Mouse (Mus musculus): ENCODE results near the gene Nfkbia. TPM values are rescaled to one million over a fixed set of nuclear protein-coding genes. Genes with fewer than 3 reads are reported as not detected.
A peak's percentile ranks its signal among the peaks of the same experiment; 100 is the strongest.

The Nfkbia gene
- polyA plus RNA-seq, 1 experiment from 2014 or later: 38.5 TPM

DNA sequence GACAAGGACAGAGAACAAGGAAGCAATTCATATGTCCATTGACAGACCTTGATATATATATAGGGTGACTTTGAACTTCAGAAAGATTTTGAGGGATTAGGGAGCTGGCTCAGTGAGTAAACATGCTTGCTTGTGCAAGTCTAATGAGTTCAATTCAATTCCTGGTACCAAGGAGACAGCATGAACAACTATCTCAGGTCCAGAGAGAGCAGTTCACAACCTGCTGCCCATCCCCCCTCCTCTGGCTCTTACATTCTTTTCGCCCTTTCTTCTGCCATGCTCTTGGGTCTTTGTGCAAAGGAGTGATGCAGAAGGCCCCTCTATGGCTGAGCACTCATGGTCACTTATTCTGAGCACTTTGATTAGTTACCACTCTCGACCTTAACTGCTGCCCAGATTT, 44.0 kb downstream of the Nfkbia start:
- H3K4me1 ChIP-seq (ENCODE audit: insufficient read depth): peaks cover 24% of the 10 kb centered on the region
- no peak overlapping the region for H3K27ac ChIP-seq (ENCODE audit: low read depth)
- WGBS (ENCODE audit: insufficient replicate concordance): 80% methylated on average over 2 of the region's 2 CpGs
- no peaks in the 10 kb centered on the region for H3K27me3 ChIP-seq (ENCODE audit: insufficient read depth, low read length)
- H3K36me3 ChIP-seq (replicated peaks; ENCODE audit: insufficient read depth, low read length): no peaks in the 10 kb centered on the region
- H3K4me3 ChIP-seq (ENCODE audit: low read depth, low read length): no peak overlapping the region
- no peak overlapping the region for H3K9ac ChIP-seq (replicated peaks)
- no peaks in the 10 kb centered on the region for H3K9me3 ChIP-seq (ENCODE audit: low read length)
- TF ChIP-seq CTCF (IDR thresholded peaks at IDR 0.05; ENCODE audit: low read depth) (no peak), EP300 (IDR thresholded peaks at IDR 0.05; ENCODE audit: low read depth) (no peak)
- ATAC-seq (no peak), DNase-seq (no peak)
- no peak overlapping the region for H3K4me2 ChIP-seq (ENCODE audit: low read depth, low read length)

DNA sequence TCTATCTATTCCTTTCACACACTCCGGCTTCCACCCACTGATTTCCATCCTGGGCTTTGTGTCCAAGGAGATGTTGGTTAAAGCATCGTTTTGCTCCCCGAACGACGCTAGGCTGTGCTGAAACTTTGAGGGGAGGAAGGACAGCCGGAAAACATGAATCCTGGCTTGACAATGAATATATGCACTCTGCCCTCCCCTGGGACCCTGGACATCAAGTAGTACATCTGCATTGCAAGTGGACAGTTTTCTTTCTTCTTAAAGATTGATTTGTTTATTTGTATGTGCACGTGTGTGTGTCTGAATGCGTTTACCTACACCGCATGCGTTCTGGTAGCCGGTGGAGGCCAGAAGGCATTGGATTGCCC, 45.1 kb downstream of the Nfkbia start:
- Histone ChIP-seq H3K27me3 (ENCODE audit: insufficient read depth, low read length) (no peaks in the 10 kb centered on the region), H3K9me3 (ENCODE audit: low read length) (no peaks in the 10 kb centered on the region), H3K4me3 (ENCODE audit: low read depth, low read length) (no peak overlapping the region), H3K4me1 (ENCODE audit: insufficient read depth) (peaks cover 31% of the 10 kb centered on the region), H3K36me3 (replicated peaks; ENCODE audit: insufficient read depth, low read length) (no peaks in the 10 kb centered on the region), H3K27ac (ENCODE audit: low read depth) (peak overlapping the region; percentile 82), H3K9ac (replicated peaks) (no peak overlapping the region), H3K4me2 (ENCODE audit: low read depth, low read length) (no peak overlapping the region)
- no peak for DNase-seq
- WGBS (ENCODE audit: insufficient replicate concordance): 56% methylated on average over 11 of the region's 11 CpGs
- no peak for ATAC-seq
- TF ChIP-seq EP300 (IDR thresholded peaks at IDR 0.05; ENCODE audit: low read depth) (no peak), CTCF (IDR thresholded peaks at IDR 0.05; ENCODE audit: low read depth) (no peak)

DNA sequence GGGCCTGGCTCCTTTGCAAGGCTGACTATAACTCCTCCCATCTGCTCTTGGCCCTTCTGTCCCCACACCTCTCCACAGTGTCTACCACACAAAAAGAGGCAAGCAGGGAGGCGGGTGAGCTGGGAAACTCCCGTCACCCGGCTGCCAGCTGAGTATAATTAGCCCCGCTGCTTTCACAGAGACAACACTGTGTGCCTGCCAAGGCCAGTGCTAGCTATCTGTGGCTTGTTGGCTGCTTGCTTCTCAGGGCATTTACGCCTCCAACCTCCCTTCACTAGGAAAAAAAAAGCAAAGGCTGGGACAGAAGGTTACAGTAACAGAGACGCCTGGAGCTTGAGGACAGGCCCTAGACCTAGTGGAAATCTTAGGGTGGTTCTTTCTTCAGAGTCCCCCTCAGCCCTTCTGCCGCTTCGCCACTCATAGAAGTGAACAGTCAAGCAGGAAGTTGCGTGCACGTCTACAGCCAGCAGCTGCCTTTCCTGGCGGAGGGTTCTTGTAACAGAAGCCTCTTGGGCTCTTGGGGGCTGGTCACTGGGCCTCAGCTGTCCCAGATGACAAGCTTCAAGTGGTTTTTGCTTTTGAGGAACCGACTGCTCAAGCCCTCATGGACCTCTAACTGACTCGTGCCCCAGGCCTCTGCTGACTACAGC, 45.6 kb downstream of the Nfkbia start:
- DNase-seq (peak; percentile 58), ATAC-seq (peak; percentile 74)
- no peak overlapping the region for H3K4me3 ChIP-seq (ENCODE audit: low read depth, low read length)
- no peaks in the 10 kb centered on the region for H3K9me3 ChIP-seq (ENCODE audit: low read length)
- peak; percentile 13; the same call in 1 of the 2 replicates for TF ChIP-seq EP300 (IDR thresholded peaks at IDR 0.05; ENCODE audit: low read depth)
- TF ChIP-seq CTCF (IDR thresholded peaks at IDR 0.05; ENCODE audit: low read depth): 0 out of 2 replicates have a peak, but pooled peaks have one; percentile 8
- no peaks in the 10 kb centered on the region for H3K27me3 ChIP-seq (ENCODE audit: insufficient read depth, low read length)
- WGBS (ENCODE audit: insufficient replicate concordance): 25% methylated on average over 13 of the region's 13 CpGs
- no peaks in the 10 kb centered on the region for H3K36me3 ChIP-seq (replicated peaks; ENCODE audit: insufficient read depth, low read length)
- peaks cover 31% of the 10 kb centered on the region for H3K4me1 ChIP-seq (ENCODE audit: insufficient read depth)
- no peak overlapping the region for H3K4me2 ChIP-seq (ENCODE audit: low read depth, low read length)
- H3K27ac ChIP-seq (ENCODE audit: low read depth): peak overlapping the region; percentile 82
- no peak overlapping the region; the same call in 1 of the 2 replicates for H3K9ac ChIP-seq (replicated peaks)

DNA sequence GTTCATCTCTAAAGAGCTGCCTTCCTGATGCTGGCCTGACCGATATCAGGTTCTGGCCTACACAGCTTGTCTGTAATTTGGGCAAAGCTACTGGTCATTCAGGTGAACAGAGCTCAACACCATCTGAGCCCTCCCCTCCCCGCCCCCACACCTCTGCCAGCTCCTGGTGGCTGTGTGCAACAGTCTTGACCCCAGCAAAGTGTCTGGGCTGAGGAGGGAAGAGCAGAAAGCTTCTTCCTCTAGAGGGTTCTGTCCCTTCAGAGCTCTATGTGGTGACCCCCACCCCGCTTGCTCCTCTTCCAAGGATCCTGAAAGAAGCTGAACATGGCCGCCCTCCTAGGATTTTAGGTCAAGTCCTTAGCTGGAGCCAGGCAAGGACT, 46.1 kb downstream of the Nfkbia start:
- Histone ChIP-seq H3K4me3 (ENCODE audit: low read depth, low read length) (no peak overlapping the region), H3K36me3 (replicated peaks; ENCODE audit: insufficient read depth, low read length) (no peaks in the 10 kb centered on the region), H3K9me3 (ENCODE audit: low read length) (no peaks in the 10 kb centered on the region), H3K4me2 (ENCODE audit: low read depth, low read length) (no peak overlapping the region), H3K27ac (ENCODE audit: low read depth) (peak overlapping the region; percentile 82), H3K4me1 (ENCODE audit: insufficient read depth) (peaks cover 31% of the 10 kb centered on the region), H3K9ac (replicated peaks) (no peak overlapping the region), H3K27me3 (ENCODE audit: insufficient read depth, low read length) (no peaks in the 10 kb centered on the region)
- ATAC-seq (no peak), DNase-seq (no peak)
- TF ChIP-seq EP300 (IDR thresholded peaks at IDR 0.05; ENCODE audit: low read depth) (no peak), CTCF (IDR thresholded peaks at IDR 0.05; ENCODE audit: low read depth) (no peak)
- WGBS (ENCODE audit: insufficient replicate concordance): 68% methylated on average over 4 of the region's 4 CpGs

DNA sequence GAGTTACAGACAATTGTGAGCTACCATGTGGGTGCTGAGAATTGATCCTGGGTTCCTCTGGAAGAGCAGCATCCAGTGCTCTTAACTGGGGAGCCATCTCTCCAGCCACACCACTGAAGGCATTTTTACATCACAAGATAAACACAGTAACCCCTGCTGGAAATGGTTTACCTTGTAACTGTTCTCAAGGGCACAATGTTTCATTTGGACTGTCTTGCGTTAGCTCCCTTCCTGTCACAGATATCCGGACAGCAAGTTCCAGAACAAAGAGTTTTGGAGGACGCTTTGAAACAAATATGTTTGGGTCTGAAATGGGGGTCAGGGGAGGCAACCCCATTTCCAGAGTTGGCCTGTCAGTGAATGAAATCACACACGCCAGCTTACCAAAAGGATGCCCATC, 46.9 kb downstream of the Nfkbia start:
- no peak; the same call in 1 of the 2 replicates for TF ChIP-seq EP300 (IDR thresholded peaks at IDR 0.05; ENCODE audit: low read depth)
- no peak for TF ChIP-seq CTCF (IDR thresholded peaks at IDR 0.05; ENCODE audit: low read depth)
- H3K9me3 ChIP-seq (ENCODE audit: low read length): no peaks in the 10 kb centered on the region
- no peaks in the 10 kb centered on the region for H3K36me3 ChIP-seq (replicated peaks; ENCODE audit: insufficient read depth, low read length)
- no peak overlapping the region for H3K27ac ChIP-seq (ENCODE audit: low read depth)
- no peaks in the 10 kb centered on the region for H3K27me3 ChIP-seq (ENCODE audit: insufficient read depth, low read length)
- DNase-seq: no peak
- no peak overlapping the region for H3K4me2 ChIP-seq (ENCODE audit: low read depth, low read length)
- H3K9ac ChIP-seq (replicated peaks): no peak overlapping the region
- H3K4me3 ChIP-seq (ENCODE audit: low read depth, low read length): no peak overlapping the region
- H3K4me1 ChIP-seq (ENCODE audit: insufficient read depth): peaks cover 35% of the 10 kb centered on the region
- WGBS (ENCODE audit: insufficient replicate concordance): 64% methylated on average over 4 of the region's 4 CpGs
- no peak for ATAC-seq

DNA sequence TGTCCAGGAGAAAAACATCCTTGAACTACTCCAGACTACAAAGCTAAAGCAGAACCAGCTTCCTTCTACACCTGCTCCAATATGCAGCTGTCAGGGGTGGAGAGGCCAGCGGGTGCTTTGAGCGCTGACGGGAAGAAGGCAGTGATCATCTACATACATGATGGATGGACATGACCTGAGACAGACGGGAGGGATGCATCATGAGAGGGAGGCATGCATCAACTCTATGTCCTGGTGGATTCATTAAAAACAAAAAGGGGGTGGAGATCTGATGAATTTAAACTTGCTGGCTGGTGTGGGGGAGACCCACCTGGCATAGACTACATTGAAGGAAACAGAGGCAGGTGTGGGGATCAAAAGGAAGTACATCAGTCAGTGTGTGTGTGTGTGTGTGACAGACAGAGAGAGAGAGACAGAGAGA, 48.4 kb downstream of the Nfkbia start:
- Histone ChIP-seq H3K27ac (ENCODE audit: low read depth) (no peak overlapping the region), H3K4me3 (ENCODE audit: low read depth, low read length) (no peak overlapping the region), H3K4me1 (ENCODE audit: insufficient read depth) (peaks cover 38% of the 10 kb centered on the region), H3K36me3 (replicated peaks; ENCODE audit: insufficient read depth, low read length) (no peaks in the 10 kb centered on the region), H3K27me3 (ENCODE audit: insufficient read depth, low read length) (no peaks in the 10 kb centered on the region), H3K9me3 (ENCODE audit: low read length) (no peaks in the 10 kb centered on the region), H3K4me2 (ENCODE audit: low read depth, low read length) (no peak overlapping the region), H3K9ac (replicated peaks) (no peak overlapping the region)
- ATAC-seq (no peak), DNase-seq (no peak)
- TF ChIP-seq EP300 (IDR thresholded peaks at IDR 0.05; ENCODE audit: low read depth) (no peak), CTCF (IDR thresholded peaks at IDR 0.05; ENCODE audit: low read depth) (no peak)
- WGBS (ENCODE audit: insufficient replicate concordance): 85% methylated on average over 4 of the region's 4 CpGs

Data from liver, postnatal 0 days (tissue).